ENCODE assay signal across 8 mouse cellular contexts in the genomic region with DNA sequence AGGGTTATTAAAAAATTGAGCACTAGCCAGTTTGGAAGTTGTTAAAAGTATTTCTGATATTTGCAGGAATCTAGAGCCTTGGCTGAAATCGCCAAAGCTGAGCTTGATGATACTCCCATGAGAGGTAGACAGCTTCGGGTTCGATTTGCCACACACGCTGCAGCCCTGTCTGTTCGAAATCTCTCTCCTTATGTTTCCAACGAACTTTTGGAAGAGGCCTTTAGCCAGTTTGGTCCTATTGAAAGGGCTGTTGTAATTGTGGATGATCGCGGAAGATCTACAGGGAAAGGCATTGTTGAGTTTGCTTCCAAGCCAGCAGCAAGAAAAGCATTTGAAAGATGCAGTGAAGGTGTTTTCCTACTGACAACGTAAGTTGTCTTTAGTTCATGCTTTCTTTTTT. TPM values are rescaled to one million over a fixed set of nuclear protein-coding genes. Genes with fewer than 3 reads are reported as not detected.
DNase-seq lines count a peak whose midpoint lies in the region; ATAC-seq and TF ChIP-seq lines count a peak whose summit lies in the region.

No protein-coding gene starts in this region.

- peak overlapping the region; percentile 98 for H3K9ac ChIP-seq in forebrain, embryonic 15.5 days (replicated peaks)
- peak overlapping the region; percentile 97 for H3K9ac ChIP-seq in liver, embryonic 14.5 days (replicated peaks)

- H3K9me3 ChIP-seq in forebrain, embryonic 15.5 days, result no peaks in the 10 kb centered on the region
- no peaks in the 10 kb centered on the region for H3K9me3 ChIP-seq in liver, embryonic 14.5 days (ENCODE audit: control insufficient read depth, low read length)

- peaks cover 60% of the 10 kb centered on the region for H3K36me3 ChIP-seq in C2C12 (ENCODE audit: control insufficient read depth, insufficient read depth)
- peaks cover 42% of the 10 kb centered on the region for H3K36me3 ChIP-seq in forebrain, embryonic 15.5 days
- peaks cover 59% of the 10 kb centered on the region for H3K36me3 ChIP-seq in liver, embryonic 14.5 days (replicated peaks; ENCODE audit: control insufficient read depth, insufficient read depth, low read depth)

- H3K79me3 ChIP-seq in C2C12 (ENCODE audit: low read depth), result peaks cover 65% of the 10 kb centered on the region

- no peak for TF ChIP-seq EP300 in liver, embryonic 14.5 days (IDR thresholded peaks at IDR 0.05; ENCODE audit: low read depth)

- peak overlapping the region; percentile 70 for H3ac ChIP-seq in C2C12 (ENCODE audit: control insufficient read depth, insufficient read length, low read depth)

- H3K79me2 ChIP-seq in C2C12 (ENCODE audit: control insufficient read depth, insufficient read depth), result peaks cover 77% of the 10 kb centered on the region

- H3K27ac ChIP-seq in gastrocnemius, adult 2 months, result peak overlapping the region; percentile 99
- H3K27ac ChIP-seq in forebrain, embryonic 15.5 days (replicated peaks), result no peak overlapping the region
- H3K27ac ChIP-seq in liver, embryonic 14.5 days, result no peak overlapping the region; the same call in 1 of the 2 replicates

- peak overlapping the region; percentile 98 for H3K4me2 ChIP-seq in forebrain, embryonic 15.5 days (replicated peaks)
- H3K4me2 ChIP-seq in liver, embryonic 14.5 days (ENCODE audit: low read depth), result peak overlapping the region; percentile 98

- no peaks in the 10 kb centered on the region for H3K27me3 ChIP-seq in C2C12 (ENCODE audit: control insufficient read depth, insufficient read depth, insufficient read length)
- H3K27me3 ChIP-seq in forebrain, embryonic 15.5 days, result no peaks in the 10 kb centered on the region
- H3K27me3 ChIP-seq in liver, embryonic 14.5 days (ENCODE audit: control insufficient read depth, insufficient read depth, low read length), result no peaks in the 10 kb centered on the region

- intact Hi-C loops in gastrocnemius, adult 2 months (cut with DNase I), result loop anchor here (5.0 kb wide), 1 partner anchor 56 kb away; a partner anchor contains a TSS

- 2% methylated on average over 9 of the region's 9 CpGs for WGBS in forebrain, embryonic 15.5 days
- WGBS in liver, embryonic 14.5 days (ENCODE audit: insufficient replicate concordance), result 4% methylated on average over 9 of the region's 9 CpGs

- no peak for DNase-seq in gastrocnemius, adult 2 months
- DNase-seq in gastrocnemius, postnatal 4 days (ENCODE audit: low spot score in 2 of 2), result no peak
- DNase-seq in liver, embryonic 14.5 days (ENCODE audit: low read depth in 3 of 3, low spot score in 3 of 3), result no peak
- DNase-seq in urinary bladder, postnatal 14 days (ENCODE audit: low spot score), result no peak
- DNase-seq in thymus, postnatal 10 days (ENCODE audit: low spot score in 2 of 2), result no peak
- no peak for DNase-seq in urinary bladder, postnatal 4 days (ENCODE audit: low spot score in 2 of 2)

- no peak for ATAC-seq in forebrain, embryonic 15.5 days (replicated peaks)
- ATAC-seq in liver, embryonic 14.5 days (ENCODE audit: insufficient read depth), result no peak

- H3K4me3 ChIP-seq in gastrocnemius, adult 2 months, result peak overlapping the region; percentile 85
- peak overlapping the region; percentile 91 for H3K4me3 ChIP-seq in C2C12 (ENCODE audit: insufficient read depth, poor library complexity, severe bottlenecking)
- H3K4me3 ChIP-seq in forebrain, embryonic 15.5 days, result peak overlapping the region; percentile 86
- H3K4me3 ChIP-seq in liver, embryonic 14.5 days (ENCODE audit: insufficient read depth in 1 of 2, low read depth in 2 of 2, low read length in 2 of 2), result peak overlapping the region; percentile 83 to 94

- H3K4me1 ChIP-seq in forebrain, embryonic 15.5 days, result peaks cover 54% of the 10 kb centered on the region
- peaks cover 11 to 23% of the 10 kb centered on the region in 2 experiments for H3K4me1 ChIP-seq in liver, embryonic 14.5 days (replicated peaks; ENCODE audit: control insufficient read depth in 2 of 2, insufficient read depth in 2 of 2, low read length in 1 of 2)

- TF ChIP-seq CTCF in gastrocnemius, adult 2 months (IDR thresholded peaks at IDR 0.05), result no peak
- TF ChIP-seq CTCF in C2C12 (IDR thresholded peaks at IDR 0.05; ENCODE audit: control insufficient read depth, insufficient read depth, insufficient read length), result no peak
- no peak for TF ChIP-seq CTCF in liver, embryonic 14.5 days (IDR thresholded peaks at IDR 0.05; ENCODE audit: low read depth)

TF ChIP-seq in C2C12, 6 proteins besides CTCF, POLR2A, EP300 and RAD21:
- no peak for TF ChIP-seq CEBPB (IDR thresholded peaks at IDR 0.05; ENCODE audit: low read depth)
TF ChIP-seq in C2C12: peak in this region for 0.

RNA-seq across cellular contexts. Expression of a gene that starts 2.1 kb away (rescaled TPM):
- total RNA-seq in gastrocnemius, adult 2 months (2021), result 10 to 100 TPM; 63.4 to 83.0 TPM
- total RNA-seq in gastrocnemius, postnatal 4 days (2021), result 100 to 1,000 TPM; 171 to 250 TPM
- 147 TPM for polyA plus RNA-seq in C2C12 (2012; fragmentation: generic; extraction: Trizol)
- 98.9 and 102 TPM in 2 replicates for polyA plus RNA-seq in forebrain, embryonic 15.5 days (2015; fragmentation: Nextera tagmentation; extraction: Ambion mirVana)
- polyA plus RNA-seq in liver, embryonic 14.5 days (2012; rRNA removed), result 36.8 and 89.3 TPM in 2 replicates
- 34.6 and 35.5 TPM in 2 replicates for polyA plus RNA-seq in liver, embryonic 14.5 days (2014; fragmentation: Nextera tagmentation; extraction: Ambion mirVana)

RNA-seq across cellular contexts. Expression of a gene that starts 37.8 kb away (rescaled TPM):
- total RNA-seq in gastrocnemius, adult 2 months (2021), result 1 to 10 TPM; 6.0 to 6.3 TPM
- total RNA-seq in gastrocnemius, postnatal 4 days (2021), result 1 to 10 TPM; 6.8 to 6.9 TPM
- 4.1 TPM for polyA plus RNA-seq in C2C12 (2012; fragmentation: generic; extraction: Trizol)
- 28.3 and 31.3 TPM in 2 replicates for polyA plus RNA-seq in forebrain, embryonic 15.5 days (2015; fragmentation: Nextera tagmentation; extraction: Ambion mirVana)
- polyA plus RNA-seq in liver, embryonic 14.5 days (2012; rRNA removed), result 2.0 and 4.0 TPM in 2 replicates
- 9.8 and 10.2 TPM in 2 replicates for polyA plus RNA-seq in liver, embryonic 14.5 days (2014; fragmentation: Nextera tagmentation; extraction: Ambion mirVana)

RNA-seq across cellular contexts. Expression of a gene that starts 54.0 kb away (rescaled TPM):
- 1 to 10 TPM; 3.2 to 7.2 TPM for total RNA-seq in gastrocnemius, adult 2 months (2021)
- total RNA-seq in gastrocnemius, postnatal 4 days (2021), result 10 to 100 TPM; 12.4 to 12.7 TPM
- not detected for polyA plus RNA-seq in C2C12 (2012; fragmentation: generic; extraction: Trizol)
- 32.6 and 35.0 TPM in 2 replicates for polyA plus RNA-seq in forebrain, embryonic 15.5 days (2015; fragmentation: Nextera tagmentation; extraction: Ambion mirVana)
- 3.1 and 3.7 TPM in 2 replicates for polyA plus RNA-seq in liver, embryonic 14.5 days (2012; rRNA removed)
- polyA plus RNA-seq in liver, embryonic 14.5 days (2014; fragmentation: Nextera tagmentation; extraction: Ambion mirVana), result 1.9 TPM in 2 replicates

RNA-seq across cellular contexts. Expression of a gene that starts 55.3 kb away (rescaled TPM):
- total RNA-seq in gastrocnemius, adult 2 months (2021), result 10 to 100 TPM; 18.0 to 19.8 TPM
- total RNA-seq in gastrocnemius, postnatal 4 days (2021), result 10 to 100 TPM; 39.7 to 41.6 TPM
- polyA plus RNA-seq in C2C12 (2012; fragmentation: generic; extraction: Trizol), result 6.7 TPM
- 26.3 and 31.3 TPM in 2 replicates for polyA plus RNA-seq in forebrain, embryonic 15.5 days (2015; fragmentation: Nextera tagmentation; extraction: Ambion mirVana)
- polyA plus RNA-seq in liver, embryonic 14.5 days (2012; rRNA removed), result 2.3 and 2.8 TPM in 2 replicates
- polyA plus RNA-seq in liver, embryonic 14.5 days (2014; fragmentation: Nextera tagmentation; extraction: Ambion mirVana), result 2.6 and 3.2 TPM in 2 replicates
